ENCODE assay signal across 10 mouse cellular contexts in genomic region chr5:129729286-129729685, GRCm38 (mm10). TPM values are rescaled to one million over a fixed set of nuclear protein-coding genes. Genes with fewer than 3 reads are reported as not detected.
DNase-seq lines count a peak whose midpoint lies in the region; ATAC-seq lines count a peak whose summit lies in the region.
"Had no signal": no experiment of that assay in that cellular context is flagged by ENCODE, and none has a peak within 500 bp of the region (broad histone marks: within the 10 kb centered on the region; RNA-seq: fewer than 3 reads in every experiment).

No protein-coding gene starts in this region.

- peak overlapping the region; percentile 81 for H3K27ac ChIP-seq in kidney, embryonic 15.5 days
- peak overlapping the region; percentile 48; the same call in 1 of the 2 replicates for H3K27ac ChIP-seq in embryonic facial prominence, embryonic 13.5 days
- peak overlapping the region; percentile 92 for H3K27ac ChIP-seq in heart, embryonic 13.5 days (replicated peaks)
- H3K27ac ChIP-seq in liver, embryonic 16.5 days (ENCODE audit: low read length) = peak overlapping the region; percentile 84
- H3K27ac ChIP-seq: limb, embryonic 13.5 days had no signal

- H3K27me3 ChIP-seq in kidney, embryonic 15.5 days = no peaks in the 10 kb centered on the region
- no peaks in the 10 kb centered on the region for H3K27me3 ChIP-seq in embryonic facial prominence, embryonic 13.5 days
- H3K27me3 ChIP-seq in heart, embryonic 13.5 days (replicated peaks) = no peaks in the 10 kb centered on the region
- H3K27me3 ChIP-seq in liver, embryonic 16.5 days (ENCODE audit: control insufficient read depth, insufficient read depth, low read depth, low read length) = no peaks in the 10 kb centered on the region
- H3K27me3 ChIP-seq: limb, embryonic 13.5 days had no signal

- no peak overlapping the region for H3K4me3 ChIP-seq in kidney, embryonic 15.5 days (replicated peaks)
- no peak overlapping the region for H3K4me3 ChIP-seq in embryonic facial prominence, embryonic 13.5 days
- peak overlapping the region; percentile 23 for H3K4me3 ChIP-seq in heart, embryonic 13.5 days
- no peak overlapping the region for H3K4me3 ChIP-seq in liver, embryonic 16.5 days (ENCODE audit: low read depth, low read length)
- H3K4me3 ChIP-seq: limb, embryonic 13.5 days had no signal

- peak; percentile 25; the same call in 1 of the 2 replicates for ATAC-seq in kidney, embryonic 15.5 days (replicated peaks; ENCODE audit: low FRiP score)
- no peak for ATAC-seq in embryonic facial prominence, embryonic 13.5 days (ENCODE audit: insufficient number of reproducible peaks, insufficient read depth, low FRiP score, low TSS enrichment, low read depth)
- peak; percentile 59; the same call in 1 of the 2 replicates for ATAC-seq in heart, embryonic 13.5 days (ENCODE audit: extremely low read depth, insufficient number of reproducible peaks, low FRiP score, low TSS enrichment)
- peak; percentile 54 for ATAC-seq in liver, embryonic 16.5 days (ENCODE audit: low read depth)

- peak overlapping the region; percentile 34 for H3K4me2 ChIP-seq in kidney, embryonic 15.5 days
- H3K4me2 ChIP-seq in embryonic facial prominence, embryonic 13.5 days = peak overlapping the region; percentile 2; the same call in 1 of the 2 replicates
- H3K4me2 ChIP-seq in heart, embryonic 13.5 days = peak overlapping the region; percentile 56
- H3K4me2 ChIP-seq in liver, embryonic 16.5 days (ENCODE audit: low read depth, low read length) = peak overlapping the region; percentile 43
- H3K4me2 ChIP-seq: limb, embryonic 13.5 days had no signal

- H3K36me3 ChIP-seq in kidney, embryonic 15.5 days = peaks cover 5% of the 10 kb centered on the region; the same call in 1 of the 2 replicates
- peaks cover 4% of the 10 kb centered on the region; the same call in 1 of the 2 replicates for H3K36me3 ChIP-seq in embryonic facial prominence, embryonic 13.5 days
- peaks cover 7% of the 10 kb centered on the region for H3K36me3 ChIP-seq in heart, embryonic 13.5 days
- H3K36me3 ChIP-seq in liver, embryonic 16.5 days (ENCODE audit: control insufficient read depth, insufficient read depth) = no peaks in the 10 kb centered on the region

- 21% methylated on average over 11 of the region's 11 CpGs for WGBS in kidney, embryonic 15.5 days
- 39% methylated on average over 11 of the region's 11 CpGs for WGBS in embryonic facial prominence, embryonic 13.5 days
- WGBS in heart, embryonic 13.5 days = 9% methylated on average over 11 of the region's 11 CpGs
- WGBS in liver, embryonic 16.5 days (ENCODE audit: insufficient replicate concordance) = 16% methylated on average over 11 of the region's 11 CpGs

- no peak for DNase-seq in kidney, adult 18-20 months
- DNase-seq in left cerebral cortex, postnatal 25 days (ENCODE audit: low spot score in 2 of 2) = no peak
- DNase-seq in urinary bladder, adult 2 months (ENCODE audit: low spot score) = no peak
- DNase-seq in left cerebral cortex, adult 8-10 months (ENCODE audit: low spot score in 2 of 2) = no peak

- no peaks in the 10 kb centered on the region for H3K9me3 ChIP-seq in kidney, embryonic 15.5 days (replicated peaks)
- no peaks in the 10 kb centered on the region for H3K9me3 ChIP-seq in embryonic facial prominence, embryonic 13.5 days
- H3K9me3 ChIP-seq in heart, embryonic 13.5 days = no peaks in the 10 kb centered on the region
- no peaks in the 10 kb centered on the region for H3K9me3 ChIP-seq in liver, embryonic 16.5 days (replicated peaks; ENCODE audit: control insufficient read depth, low read length)
- H3K9me3 ChIP-seq: limb, embryonic 13.5 days had no signal

- peaks cover 55% of the 10 kb centered on the region for H3K4me1 ChIP-seq in kidney, embryonic 15.5 days
- H3K4me1 ChIP-seq in embryonic facial prominence, embryonic 13.5 days = peaks cover 54% of the 10 kb centered on the region
- H3K4me1 ChIP-seq in heart, embryonic 13.5 days = peaks cover 60% of the 10 kb centered on the region
- H3K4me1 ChIP-seq in liver, embryonic 16.5 days (ENCODE audit: control insufficient read depth, low read depth, low read length) = peaks cover 41% of the 10 kb centered on the region

- H3K9ac ChIP-seq in kidney, embryonic 15.5 days = peak overlapping the region; percentile 34; the same call in 1 of the 2 replicates
- H3K9ac ChIP-seq in embryonic facial prominence, embryonic 13.5 days = 0 out of 2 replicates have a peak overlapping the region, but pooled peaks have one; percentile 0
- peak overlapping the region; percentile 72 for H3K9ac ChIP-seq in heart, embryonic 13.5 days
- no peak overlapping the region for H3K9ac ChIP-seq in liver, embryonic 16.5 days (ENCODE audit: low read depth, low read length)
- H3K9ac ChIP-seq: limb, embryonic 13.5 days had no signal

- intact Hi-C loops in left cerebral cortex, postnatal 25 days (cut with DNase I) = no loop called here

RNA-seq across cellular contexts. Expression of gene Nipsnap2, which starts 4.4 kb away (rescaled TPM):
- 141 and 144 TPM in 2 replicates for polyA plus RNA-seq in kidney, embryonic 15.5 days (2015; fragmentation: Nextera tagmentation; extraction: Ambion mirVana)
- 112 and 113 TPM in 2 replicates for polyA plus RNA-seq in embryonic facial prominence, embryonic 13.5 days (2015; fragmentation: Nextera tagmentation; extraction: Ambion mirVana)
- 269 and 291 TPM in 2 replicates for polyA plus RNA-seq in heart, embryonic 13.5 days (2015; fragmentation: Nextera tagmentation; extraction: Ambion mirVana)
- 23.1 and 23.8 TPM in 2 replicates for polyA plus RNA-seq in liver, embryonic 16.5 days (2015; fragmentation: Nextera tagmentation; extraction: Ambion mirVana)
- 10 to 100 TPM; 76.9 to 79.4 TPM for total RNA-seq in left cerebral cortex, postnatal 25 days (2021)
- polyA plus RNA-seq in urinary bladder, adult 2 months (2012; rRNA removed) = 73.3 and 82.2 TPM in 2 replicates
- 10 to 100 TPM; 87.2 to 95.0 (median 91.5) TPM for total RNA-seq in left cerebral cortex, adult 8-10 months (2022)

RNA-seq across cellular contexts. Expression of gene Mrps17, which starts 14.0 kb away (rescaled TPM):
- polyA plus RNA-seq in kidney, embryonic 15.5 days (2015; fragmentation: Nextera tagmentation; extraction: Ambion mirVana) = 198 and 199 TPM in 2 replicates
- polyA plus RNA-seq in embryonic facial prominence, embryonic 13.5 days (2015; fragmentation: Nextera tagmentation; extraction: Ambion mirVana) = 205 and 223 TPM in 2 replicates
- polyA plus RNA-seq in heart, embryonic 13.5 days (2015; fragmentation: Nextera tagmentation; extraction: Ambion mirVana) = 151 and 163 TPM in 2 replicates
- polyA plus RNA-seq in liver, embryonic 16.5 days (2015; fragmentation: Nextera tagmentation; extraction: Ambion mirVana) = 83.5 and 93.1 TPM in 2 replicates
- total RNA-seq in left cerebral cortex, postnatal 25 days (2021) = 10 to 100 TPM; 80.0 to 87.2 TPM
- 79.1 and 92.5 TPM in 2 replicates for polyA plus RNA-seq in urinary bladder, adult 2 months (2012; rRNA removed)
- total RNA-seq in left cerebral cortex, adult 8-10 months (2022) = 10 to 100 TPM; 73.7 to 91.9 (median 81.3) TPM

RNA-seq across cellular contexts. Expression of gene Sept14, which starts 21.0 kb away (rescaled TPM):
- not detected in 2 replicates for polyA plus RNA-seq in kidney, embryonic 15.5 days (2015; fragmentation: Nextera tagmentation; extraction: Ambion mirVana)
- polyA plus RNA-seq in embryonic facial prominence, embryonic 13.5 days (2015; fragmentation: Nextera tagmentation; extraction: Ambion mirVana) = not detected in 2 replicates
- not detected in 2 replicates for polyA plus RNA-seq in heart, embryonic 13.5 days (2015; fragmentation: Nextera tagmentation; extraction: Ambion mirVana)
- not detected in 2 replicates for polyA plus RNA-seq in liver, embryonic 16.5 days (2015; fragmentation: Nextera tagmentation; extraction: Ambion mirVana)
- not detected for total RNA-seq in left cerebral cortex, postnatal 25 days (2021)
- polyA plus RNA-seq in urinary bladder, adult 2 months (2012; rRNA removed) = not detected in 2 replicates
- not detected for total RNA-seq in left cerebral cortex, adult 8-10 months (2022)
- polyA plus RNA-seq: limb, embryonic 13.5 days; small intestine, adult 2 months had no signal

RNA-seq across cellular contexts. Expression of gene Psph, which starts 58.0 kb away (rescaled TPM):
- polyA plus RNA-seq in kidney, embryonic 15.5 days (2015; fragmentation: Nextera tagmentation; extraction: Ambion mirVana) = 59.8 and 62.4 TPM in 2 replicates
- polyA plus RNA-seq in embryonic facial prominence, embryonic 13.5 days (2015; fragmentation: Nextera tagmentation; extraction: Ambion mirVana) = 30.3 and 33.7 TPM in 2 replicates
- polyA plus RNA-seq in heart, embryonic 13.5 days (2015; fragmentation: Nextera tagmentation; extraction: Ambion mirVana) = 24.6 and 28.2 TPM in 2 replicates
- 92.8 and 104 TPM in 2 replicates for polyA plus RNA-seq in liver, embryonic 16.5 days (2015; fragmentation: Nextera tagmentation; extraction: Ambion mirVana)
- total RNA-seq in left cerebral cortex, postnatal 25 days (2021) = 10 to 100 TPM; 21.8 to 23.5 TPM
- polyA plus RNA-seq in urinary bladder, adult 2 months (2012; rRNA removed) = 10.5 and 13.2 TPM in 2 replicates
- total RNA-seq in left cerebral cortex, adult 8-10 months (2022) = 10 to 100 TPM; 18.8 to 21.3 (median 19.6) TPM

RNA-seq across cellular contexts. Expression of gene Zfp11, which starts 59.4 kb away (rescaled TPM):
- 5.2 and 5.6 TPM in 2 replicates for polyA plus RNA-seq in kidney, embryonic 15.5 days (2015; fragmentation: Nextera tagmentation; extraction: Ambion mirVana)
- polyA plus RNA-seq in embryonic facial prominence, embryonic 13.5 days (2015; fragmentation: Nextera tagmentation; extraction: Ambion mirVana) = 6.0 and 7.5 TPM in 2 replicates
- polyA plus RNA-seq in heart, embryonic 13.5 days (2015; fragmentation: Nextera tagmentation; extraction: Ambion mirVana) = 4.2 and 4.3 TPM in 2 replicates
- polyA plus RNA-seq in liver, embryonic 16.5 days (2015; fragmentation: Nextera tagmentation; extraction: Ambion mirVana) = 0.78 and 0.93 TPM in 2 replicates
- 1 to 10 TPM; 6.5 to 7.6 TPM for total RNA-seq in left cerebral cortex, postnatal 25 days (2021)
- polyA plus RNA-seq in urinary bladder, adult 2 months (2012; rRNA removed) = 3.5 and 3.7 TPM in 2 replicates
- total RNA-seq in left cerebral cortex, adult 8-10 months (2022) = 1 to 10 TPM; 6.0 to 7.0 (median 6.2) TPM

Comparison
In these comparisons a context has a peak if more than half of its experiments do, and no peak if none do; other contexts are left out.
1. H3K4me2 ChIP-seq: peak in every context shown above with its lines; median percentile 56 in heart, embryonic 13.5 days; 43 in liver, embryonic 16.5 days; 34 in kidney, embryonic 15.5 days; 2 in embryonic facial prominence, embryonic 13.5 days.